Mouse (Mus musculus): ENCODE data around the gene Cacna1e. TPM values are rescaled to one million over a fixed set of nuclear protein-coding genes. Genes with fewer than 3 reads are reported as not detected.

Gene Cacna1e
- polyA plus RNA-seq, 1 experiment = not detected

GRCm38 (mm10) chr1:154663721-154664120 lies 220.6 kb downstream of the Cacna1e start:
- TF ChIP-seq CTCF (IDR thresholded peaks at IDR 0.05; ENCODE audit: low read depth, low read length) = no peak
- TF ChIP-seq POLR2A (IDR thresholded peaks at IDR 0.05; ENCODE audit: borderline replicate concordance, low read depth, low read length) = no peak
- Histone ChIP-seq H3K4me1 (ENCODE audit: control insufficient read depth, insufficient read depth, low read length) (no peaks in the 10 kb centered on the region), H3K4me3 (ENCODE audit: insufficient read depth, low read length) (no peak overlapping the region)

GRCm38 (mm10) chr1:154661977-154662376 lies 222.3 kb downstream of the Cacna1e start:
- no peaks in the 10 kb centered on the region for H3K4me1 ChIP-seq (ENCODE audit: control insufficient read depth, insufficient read depth, low read length)

More at GRCm38 (mm10) chr1:154663721-154664120, 220.6 kb downstream of the Cacna1e start:
- no peak overlapping the region for H3K27ac ChIP-seq (ENCODE audit: insufficient read depth, low read depth, low read length)

GRCm38 (mm10) chr1:154661221-154661864 lies 223.0 kb downstream of the Cacna1e start:
- TF ChIP-seq CTCF (IDR thresholded peaks at IDR 0.05; ENCODE audit: low read depth, low read length) = no peak
- no peak for TF ChIP-seq POLR2A (IDR thresholded peaks at IDR 0.05; ENCODE audit: borderline replicate concordance, low read depth, low read length)
- no peaks in the 10 kb centered on the region for H3K4me1 ChIP-seq (ENCODE audit: control insufficient read depth, insufficient read depth, low read length)
- no peak overlapping the region for H3K27ac ChIP-seq (ENCODE audit: insufficient read depth, low read depth, low read length)
- H3K4me3 ChIP-seq (ENCODE audit: insufficient read depth, low read length) = no peak overlapping the region

More at GRCm38 (mm10) chr1:154661977-154662376, 222.3 kb downstream of the Cacna1e start:
- Histone ChIP-seq H3K4me3 (ENCODE audit: insufficient read depth, low read length) (no peak overlapping the region), H3K27ac (ENCODE audit: insufficient read depth, low read depth, low read length) (no peak overlapping the region)
- no peak for TF ChIP-seq POLR2A (IDR thresholded peaks at IDR 0.05; ENCODE audit: borderline replicate concordance, low read depth, low read length)
- no peak for TF ChIP-seq CTCF (IDR thresholded peaks at IDR 0.05; ENCODE audit: low read depth, low read length)

- Histone ChIP-seq H3K4me1 (ENCODE audit: control insufficient read depth, insufficient read depth, low read length) (no peaks in the 10 kb centered on the region), H3K27ac (ENCODE audit: insufficient read depth, low read depth, low read length) (no peak overlapping the region), H3K4me3 (ENCODE audit: insufficient read depth, low read length) (no peak overlapping the region)
- TF ChIP-seq POLR2A (IDR thresholded peaks at IDR 0.05; ENCODE audit: borderline replicate concordance, low read depth, low read length) (no peak), CTCF (IDR thresholded peaks at IDR 0.05; ENCODE audit: low read depth, low read length) (no peak)
Observed at GRCm38 (mm10) chr1:154657366-154657765, 226.9 kb downstream of the Cacna1e start.

- TF ChIP-seq POLR2A (IDR thresholded peaks at IDR 0.05; ENCODE audit: borderline replicate concordance, low read depth, low read length) (no peak), CTCF (IDR thresholded peaks at IDR 0.05; ENCODE audit: low read depth, low read length) (no peak)
- no peak overlapping the region for H3K4me3 ChIP-seq (ENCODE audit: insufficient read depth, low read length)
- no peak overlapping the region for H3K27ac ChIP-seq (ENCODE audit: insufficient read depth, low read depth, low read length)
- H3K4me1 ChIP-seq (ENCODE audit: control insufficient read depth, insufficient read depth, low read length) = no peaks in the 10 kb centered on the region
Observed at GRCm38 (mm10) chr1:154653951-154654350, 230.3 kb downstream of the Cacna1e start.

- Histone ChIP-seq H3K4me1 (ENCODE audit: control insufficient read depth, insufficient read depth, low read length) (no peaks in the 10 kb centered on the region), H3K4me3 (ENCODE audit: insufficient read depth, low read length) (no peak overlapping the region), H3K27ac (ENCODE audit: insufficient read depth, low read depth, low read length) (no peak overlapping the region)
- TF ChIP-seq POLR2A (IDR thresholded peaks at IDR 0.05; ENCODE audit: borderline replicate concordance, low read depth, low read length) (no peak), CTCF (IDR thresholded peaks at IDR 0.05; ENCODE audit: low read depth, low read length) (no peak)
Observed at GRCm38 (mm10) chr1:154646156-154646950, 237.9 kb downstream of the Cacna1e start.

- H3K4me3 ChIP-seq (ENCODE audit: insufficient read depth, low read length) = no peak overlapping the region
- TF ChIP-seq CTCF (IDR thresholded peaks at IDR 0.05; ENCODE audit: low read depth, low read length) = no peak
- no peak for TF ChIP-seq POLR2A (IDR thresholded peaks at IDR 0.05; ENCODE audit: borderline replicate concordance, low read depth, low read length)
- H3K4me1 ChIP-seq (ENCODE audit: control insufficient read depth, insufficient read depth, low read length) = no peaks in the 10 kb centered on the region
Observed at GRCm38 (mm10) chr1:154637821-154638220, 246.5 kb downstream of the Cacna1e start.

GRCm38 (mm10) chr1:154635766-154636165 lies 248.5 kb downstream of the Cacna1e start:
- H3K4me1 ChIP-seq (ENCODE audit: control insufficient read depth, insufficient read depth, low read length) = no peaks in the 10 kb centered on the region
- no peak overlapping the region for H3K4me3 ChIP-seq (ENCODE audit: insufficient read depth, low read length)
- no peak for TF ChIP-seq CTCF (IDR thresholded peaks at IDR 0.05; ENCODE audit: low read depth, low read length)
- TF ChIP-seq POLR2A (IDR thresholded peaks at IDR 0.05; ENCODE audit: borderline replicate concordance, low read depth, low read length) = no peak
- H3K27ac ChIP-seq (ENCODE audit: insufficient read depth, low read depth, low read length) = no peak overlapping the region

More at GRCm38 (mm10) chr1:154637821-154638220, 246.5 kb downstream of the Cacna1e start:
- no peak overlapping the region for H3K27ac ChIP-seq (ENCODE audit: insufficient read depth, low read depth, low read length)

- no peaks in the 10 kb centered on the region for H3K4me1 ChIP-seq (ENCODE audit: control insufficient read depth, insufficient read depth, low read length)
- TF ChIP-seq CTCF (IDR thresholded peaks at IDR 0.05; ENCODE audit: low read depth, low read length) (no peak), POLR2A (IDR thresholded peaks at IDR 0.05; ENCODE audit: borderline replicate concordance, low read depth, low read length) (no peak)
- no peak overlapping the region for H3K4me3 ChIP-seq (ENCODE audit: insufficient read depth, low read length)
- H3K27ac ChIP-seq (ENCODE audit: insufficient read depth, low read depth, low read length) = no peak overlapping the region
Observed at GRCm38 (mm10) chr1:154632886-154633285, 251.4 kb downstream of the Cacna1e start.

Measured in bone marrow macrophage, adult 2 months (primary cell).